Mouse (Mus musculus) limb, embryonic 15.5 days (tissue): Measurements from ENCODE around the gene Snap91. TPM values are rescaled to one million over a fixed set of nuclear protein-coding genes. Genes with fewer than 3 reads are reported as not detected.

Source experiments
- ATAC-seq: fragments of 200-750 bp; cut with Nextera tagmentation; 2 replicates; pipeline ENCODE4 v1.8.0; 2017; ENCODE audit warnings: low read depth, moderate TSS enrichment; ENCODE audit not compliant: insufficient number of reproducible peaks, low FRiP score, low TSS enrichment
- H3K27ac ChIP-seq: fragments of 300-500 bp; sonication (generic); 2 replicates; pipeline ENCODE4 v1.5.1; 2015; ENCODE audit warnings: moderate library complexity, mild to moderate bottlenecking, inconsistent platforms
- H3K27me3 ChIP-seq: fragments of 300-500 bp; sonication (generic); 2 replicates; pipeline ENCODE4 v1.6.1; 2015; ENCODE audit warnings: inconsistent platforms
- H3K36me3 ChIP-seq: fragments of 300-500 bp; sonication (generic); 2 replicates; pipeline ENCODE4 v1.6.1; 2015; ENCODE audit warnings: inconsistent platforms
- H3K4me1 ChIP-seq: fragments of 300-500 bp; sonication (generic); 2 replicates; pipeline ENCODE4 v1.6.1; 2015; ENCODE audit warnings: inconsistent platforms
- H3K4me2 ChIP-seq: fragments of 300-500 bp; sonication (generic); 2 replicates; pipeline ENCODE4 v1.6.1; 2015; ENCODE audit warnings: mild to moderate bottlenecking, inconsistent platforms
- H3K4me3 ChIP-seq: fragments of 300-500 bp; sonication (generic); 2 replicates; pipeline ENCODE4 v1.5.1; 2015; ENCODE audit warnings: mild to moderate bottlenecking, inconsistent platforms
- H3K9ac ChIP-seq: fragments of 300-500 bp; sonication (generic); 2 replicates; pipeline ENCODE4 v1.6.1; 2015; ENCODE audit warnings: inconsistent platforms
- H3K9me3 ChIP-seq: fragments of 300-500 bp; sonication (generic); 2 replicates; pipeline ENCODE4 v1.6.1; 2016; ENCODE audit warnings: inconsistent platforms
- WGBS: fragments of 180-500 bp; shearing (Covaris S2); methylation state at CpG from one replicate; pipeline ENCODE4 v1.1.7; 2015; 5-methylcytosine and 5-hydroxymethylcytosine counted together
- polyA plus RNA-seq: library from polyadenylated mRNA; unstranded; fragments of >200 nt; fragmentation: Nextera tagmentation; extraction: Ambion mirVana; gene quantifications from 2 replicates; pipeline ENCODE4 v1.2.1, GENCODE M21; 2015

Gene Snap91
- polyA plus RNA-seq, 1 experiment from 2014 or later, result 5.9 TPM

GRCm38 (mm10) chr9:86738067-86738466 is 142.4 kb downstream of the Snap91 start:
- H3K4me1 ChIP-seq, result peaks cover 3% of the 10 kb centered on the region
- no peak for ATAC-seq
- no peaks in the 10 kb centered on the region for H3K27me3 ChIP-seq
- no peak overlapping the region for H3K4me2 ChIP-seq
- H3K4me3 ChIP-seq, result no peak overlapping the region
- WGBS, result 71% methylated on average over 1 of the region's 1 CpGs
- no peaks in the 10 kb centered on the region for H3K36me3 ChIP-seq
- H3K9ac ChIP-seq, result no peak overlapping the region
- H3K9me3 ChIP-seq, result no peaks in the 10 kb centered on the region
- H3K27ac ChIP-seq, result no peak overlapping the region

- Histone ChIP-seq H3K36me3 (no peaks in the 10 kb centered on the region), H3K4me1 (no peaks in the 10 kb centered on the region), H3K4me3 (no peak overlapping the region), H3K9me3 (no peaks in the 10 kb centered on the region), H3K9ac (no peak overlapping the region), H3K27me3 (no peaks in the 10 kb centered on the region), H3K4me2 (no peak overlapping the region), H3K27ac (no peak overlapping the region)
- 81% methylated on average over 4 of the region's 4 CpGs for WGBS
- no peak for ATAC-seq
These were observed 143.5 kb downstream of the Snap91 start for GRCm38 (mm10) chr9:86736991-86737390.

GRCm38 (mm10) chr9:86734795-86735194 is 145.7 kb downstream of the Snap91 start:
- WGBS, result 63% methylated on average over 9 of the region's 9 CpGs

GRCm38 (mm10) chr9:86734357-86734756 is 146.1 kb downstream of the Snap91 start:
- Histone ChIP-seq H3K4me1 (no peaks in the 10 kb centered on the region), H3K27ac (no peak overlapping the region), H3K4me3 (no peak overlapping the region), H3K27me3 (no peaks in the 10 kb centered on the region), H3K36me3 (no peaks in the 10 kb centered on the region), H3K4me2 (no peak overlapping the region), H3K9me3 (no peaks in the 10 kb centered on the region), H3K9ac (no peak overlapping the region)
- no peak for ATAC-seq

More at GRCm38 (mm10) chr9:86734795-86735194, 145.7 kb downstream of the Snap91 start:
- Histone ChIP-seq H3K27me3 (no peaks in the 10 kb centered on the region), H3K27ac (no peak overlapping the region), H3K36me3 (no peaks in the 10 kb centered on the region), H3K4me2 (no peak overlapping the region), H3K4me1 (no peaks in the 10 kb centered on the region), H3K9me3 (no peaks in the 10 kb centered on the region), H3K4me3 (no peak overlapping the region), H3K9ac (no peak overlapping the region)
- no peak for ATAC-seq

- Histone ChIP-seq H3K9me3 (no peaks in the 10 kb centered on the region), H3K27me3 (no peaks in the 10 kb centered on the region), H3K4me2 (no peak overlapping the region), H3K27ac (no peak overlapping the region), H3K4me3 (no peak overlapping the region), H3K4me1 (0 out of 2 replicates have a peak, but pooled peaks cover 2% of the 10 kb centered on the region), H3K9ac (no peak overlapping the region), H3K36me3 (no peaks in the 10 kb centered on the region)
- 76% methylated on average over 3 of the region's 3 CpGs for WGBS
- ATAC-seq, result no peak
These were observed 150.6 kb downstream of the Snap91 start for GRCm38 (mm10) chr9:86729811-86730210.

GRCm38 (mm10) chr9:86729084-86729483 is 151.4 kb downstream of the Snap91 start:
- Histone ChIP-seq H3K27ac (no peak overlapping the region), H3K36me3 (no peaks in the 10 kb centered on the region), H3K27me3 (no peaks in the 10 kb centered on the region), H3K4me3 (no peak overlapping the region), H3K4me1 (0 out of 2 replicates have a peak, but pooled peaks cover 2% of the 10 kb centered on the region), H3K9me3 (no peaks in the 10 kb centered on the region), H3K4me2 (no peak overlapping the region), H3K9ac (no peak overlapping the region)
- WGBS, result 62% methylated on average over 1 of the region's 1 CpGs
- ATAC-seq, result no peak

GRCm38 (mm10) chr9:86728214-86728814 is 152.1 kb downstream of the Snap91 start:
- Histone ChIP-seq H3K9ac (no peak overlapping the region), H3K4me2 (no peak overlapping the region), H3K36me3 (no peaks in the 10 kb centered on the region), H3K4me1 (0 out of 2 replicates have a peak, but pooled peaks cover 2% of the 10 kb centered on the region), H3K9me3 (no peaks in the 10 kb centered on the region), H3K27ac (no peak overlapping the region), H3K27me3 (no peaks in the 10 kb centered on the region), H3K4me3 (no peak overlapping the region)
- 79% methylated on average over 10 of the region's 10 CpGs for WGBS
- ATAC-seq, result no peak

- H3K27ac ChIP-seq, result no peak overlapping the region
- WGBS, result 82% methylated on average over 5 of the region's 5 CpGs
- H3K9ac ChIP-seq, result no peak overlapping the region
- no peak for ATAC-seq
- H3K9me3 ChIP-seq, result no peaks in the 10 kb centered on the region
- no peaks in the 10 kb centered on the region for H3K27me3 ChIP-seq
- H3K4me3 ChIP-seq, result no peak overlapping the region
- no peak overlapping the region for H3K4me2 ChIP-seq
- 0 out of 2 replicates have a peak, but pooled peaks cover 2% of the 10 kb centered on the region for H3K4me1 ChIP-seq
- no peaks in the 10 kb centered on the region for H3K36me3 ChIP-seq
These were observed 154.1 kb downstream of the Snap91 start for GRCm38 (mm10) chr9:86726381-86726720.

- Histone ChIP-seq H3K36me3 (no peaks in the 10 kb centered on the region), H3K4me1 (0 out of 2 replicates have a peak, but pooled peaks cover 2% of the 10 kb centered on the region), H3K4me3 (no peak overlapping the region), H3K27ac (0 out of 2 replicates have a peak overlapping the region, but pooled peaks have one; percentile 33), H3K27me3 (no peaks in the 10 kb centered on the region), H3K9me3 (no peaks in the 10 kb centered on the region), H3K4me2 (no peak overlapping the region), H3K9ac (no peak overlapping the region)
- no peak for ATAC-seq
- WGBS, result 30% methylated on average over 7 of the region's 7 CpGs
These were observed 154.7 kb downstream of the Snap91 start for GRCm38 (mm10) chr9:86725604-86726380.

GRCm38 (mm10) chr9:86725066-86725465 is 155.4 kb downstream of the Snap91 start:
- no peak for ATAC-seq
- Histone ChIP-seq H3K27ac (no peak overlapping the region), H3K36me3 (no peaks in the 10 kb centered on the region), H3K27me3 (no peaks in the 10 kb centered on the region), H3K4me1 (0 out of 2 replicates have a peak, but pooled peaks cover 2% of the 10 kb centered on the region), H3K9me3 (no peaks in the 10 kb centered on the region), H3K4me3 (no peak overlapping the region), H3K9ac (no peak overlapping the region), H3K4me2 (no peak overlapping the region)
- 83% methylated on average over 4 of the region's 4 CpGs for WGBS

GRCm38 (mm10) chr9:86720794-86721193 is 159.7 kb downstream of the Snap91 start:
- Histone ChIP-seq H3K4me2 (no peak overlapping the region), H3K4me3 (no peak overlapping the region), H3K4me1 (0 out of 2 replicates have a peak, but pooled peaks cover 2% of the 10 kb centered on the region), H3K36me3 (no peaks in the 10 kb centered on the region), H3K9me3 (no peaks in the 10 kb centered on the region), H3K27me3 (no peaks in the 10 kb centered on the region), H3K9ac (no peak overlapping the region), H3K27ac (no peak overlapping the region)
- ATAC-seq, result no peak
- 68% methylated on average over 2 of the region's 2 CpGs for WGBS

GRCm38 (mm10) chr9:86720227-86720626 is 160.2 kb downstream of the Snap91 start:
- H3K36me3 ChIP-seq, result no peaks in the 10 kb centered on the region
- H3K27ac ChIP-seq, result no peak overlapping the region
- no peak overlapping the region for H3K4me2 ChIP-seq
- 83% methylated on average over 5 of the region's 5 CpGs for WGBS
- H3K4me1 ChIP-seq, result no peaks in the 10 kb centered on the region
- ATAC-seq, result no peak
- H3K4me3 ChIP-seq, result no peak overlapping the region
- no peaks in the 10 kb centered on the region for H3K27me3 ChIP-seq
- no peak overlapping the region for H3K9ac ChIP-seq
- no peaks in the 10 kb centered on the region for H3K9me3 ChIP-seq
